Mouse (Mus musculus) MEL (cell line): ENCODE measurements at regions not wholly inside any gene's neighbourhood (a gene's known extent, or its start where the extent isn't known, plus 50 kb on each side); places are given as distances from the start of the nearest gene placed in this dataset.

ENCODE experiments used
- DNase-seq: peaks from one replicate; pipeline ENCODE4 v3.0.0; 2011; ENCODE audit warnings: low read depth, low spot score
- H3K27ac ChIP-seq: 2 replicates; pipeline ENCODE4 v1.5.1; 2012; ENCODE audit warnings: low read depth, mild to moderate bottlenecking, control low read depth, low read length, moderate library complexity; ENCODE audit not compliant: control insufficient read depth
- H3K27me3 ChIP-seq, 2 experiments: fragments of 150-350 bp in 1 of 2; sonication (generic) in 1 of 2; 2 replicates each; pipeline ENCODE4 v1.6.1; 2012; ENCODE audit warnings: low read length in 2 of 2, mild to moderate bottlenecking in 2 of 2, improper control_type of control experiment in 1 of 2, moderate library complexity in 1 of 2; ENCODE audit not compliant: insufficient read depth in 2 of 2, control insufficient read depth in 1 of 2
- H3K36me3 ChIP-seq, 2 experiments: 2 replicates each; pipeline ENCODE4 v1.6.1; 2012 to 2014; ENCODE audit warnings: low read length in 2 of 2, improper control_type of control experiment in 1 of 2, inconsistent platforms in 1 of 2, mild to moderate bottlenecking in 1 of 2; ENCODE audit not compliant: insufficient read depth in 2 of 2, control insufficient read depth in 1 of 2
- H3K4me1 ChIP-seq, 2 experiments: fragments of 150-350 bp in 1 of 2; sonication (generic) in 1 of 2; 2 replicates each; pipeline ENCODE4 v1.6.1; 2012; ENCODE audit warnings: low read length in 2 of 2, improper control_type of control experiment in 1 of 2, mild to moderate bottlenecking in 1 of 2; ENCODE audit not compliant: insufficient read depth in 2 of 2, control insufficient read depth in 1 of 2
- H3K4me3 ChIP-seq, 2 experiments: fragments of 150-350 bp in 1 of 2; sonication (generic) in 1 of 2; 2 replicates each; pipeline ENCODE4 v1.5.1; 2012; ENCODE audit warnings: low read depth in 2 of 2, low read length in 2 of 2, mild to moderate bottlenecking in 2 of 2, moderate library complexity in 2 of 2, control low read depth in 1 of 2, improper control_type of control experiment in 1 of 2; ENCODE audit not compliant: control insufficient read depth in 1 of 2, insufficient read depth in 1 of 2
- H3K79me2 ChIP-seq: 2 replicates; pipeline ENCODE4 v1.6.1; 2012; ENCODE audit warnings: mild to moderate bottlenecking, low read length, moderate library complexity; ENCODE audit not compliant: control insufficient read depth, poor library complexity, insufficient read depth
- H3K9ac ChIP-seq: 2 replicates; pipeline ENCODE4 v1.6.1; 2012; ENCODE audit warnings: low read depth, mild to moderate bottlenecking, control low read depth, low read length, moderate library complexity; ENCODE audit not compliant: control insufficient read depth, poor library complexity, severe bottlenecking
- H3K9me3 ChIP-seq: fragments of 150-350 bp; sonication (generic); replicated peaks from 2 replicates; pipeline ENCODE4 v1.6.1; 2012; ENCODE audit warnings: mild to moderate bottlenecking, low read length, improper control_type of control experiment, moderate library complexity; ENCODE audit not compliant: insufficient read depth
- CHD1 ChIP-seq: IDR thresholded peaks from 2 replicates; pipeline ENCODE4 v1.6.1; 2012; ENCODE audit warnings: low read depth, mild to moderate bottlenecking, inconsistent platforms, low read length, improper control_type of control experiment
- CHD2 ChIP-seq: IDR thresholded peaks from 2 replicates; pipeline ENCODE4 v1.6.1; 2011; ENCODE audit warnings: low read length, improper control_type of control experiment
- CTCF ChIP-seq, 3 experiments: IDR thresholded peaks in 2 of 3; conservative IDR thresholded peaks in 1 of 3; 2 replicates each; pipeline ENCODE4 v1.5.1; 2011 to 2012; ENCODE audit warnings: low read length in 3 of 3, low read depth in 2 of 3, mild to moderate bottlenecking in 2 of 3, improper control_type of control experiment in 1 of 3, inconsistent platforms in 1 of 3, mixed read lengths in 1 of 3, moderate library complexity in 1 of 3; ENCODE audit not compliant: control insufficient read depth in 1 of 3, insufficient read depth in 1 of 3, poor library complexity in 1 of 3, severe bottlenecking in 1 of 3
- ETS1 ChIP-seq: IDR thresholded peaks from 2 replicates; pipeline ENCODE4 v1.6.1; 2012; ENCODE audit warnings: low read depth, mild to moderate bottlenecking, inconsistent platforms, low read length, improper control_type of control experiment, moderate library complexity
- GABPA ChIP-seq: IDR thresholded peaks from 2 replicates; pipeline ENCODE4 v1.6.1; 2012; ENCODE audit warnings: low read depth, mild to moderate bottlenecking, inconsistent platforms, low read length, improper control_type of control experiment, moderate library complexity
- GATA1 ChIP-seq: IDR thresholded peaks from 2 replicates; pipeline ENCODE4 v1.6.1; 2011; ENCODE audit warnings: low read depth, low read length, improper control_type of control experiment
- HCFC1 ChIP-seq: IDR thresholded peaks from 2 replicates; pipeline ENCODE4 v1.6.1; 2012; ENCODE audit warnings: low read depth, mild to moderate bottlenecking, inconsistent platforms, low read length, improper control_type of control experiment, moderate library complexity
- KAT2A ChIP-seq: conservative IDR thresholded peaks from 2 replicates; pipeline ENCODE4 v1.6.1; 2012; ENCODE audit warnings: low read depth, low read length, improper control_type of control experiment, inconsistent platforms
- MAFK ChIP-seq: IDR thresholded peaks from 2 replicates; pipeline ENCODE4 v1.6.1; 2011; ENCODE audit warnings: low read depth, mild to moderate bottlenecking, low read length, improper control_type of control experiment, borderline replicate concordance
- MEF2A ChIP-seq: IDR thresholded peaks from 2 replicates; pipeline ENCODE4 v1.6.1; 2014; ENCODE audit warnings: low read depth, mild to moderate bottlenecking, inconsistent platforms, low read length, improper control_type of control experiment; ENCODE audit not compliant: poor library complexity, insufficient replicate concordance, severe bottlenecking; ENCODE audit errors: extremely low read depth
- MXI1 ChIP-seq: IDR thresholded peaks from 2 replicates; pipeline ENCODE4 v1.6.1; 2011; ENCODE audit warnings: mild to moderate bottlenecking, low read depth, low read length, improper control_type of control experiment
- MYB ChIP-seq: IDR thresholded peaks from 2 replicates; pipeline ENCODE4 v1.6.1; 2011; ENCODE audit warnings: mild to moderate bottlenecking, low read depth, low read length, improper control_type of control experiment
- MYC ChIP-seq: IDR thresholded peaks from 2 replicates; pipeline ENCODE4 v1.6.1; 2011; ENCODE audit warnings: low read depth, mild to moderate bottlenecking, low read length, improper control_type of control experiment, moderate library complexity
- POLR2A ChIP-seq, 2 experiments: IDR thresholded peaks; 2 replicates each; pipeline ENCODE4 v1.6.1; 2011 to 2012; ENCODE audit warnings: low read length in 2 of 2, mild to moderate bottlenecking in 2 of 2, control low read depth in 1 of 2, improper control_type of control experiment in 1 of 2, low read depth in 1 of 2, moderate library complexity in 1 of 2; ENCODE audit not compliant: control insufficient read depth in 1 of 2, insufficient read depth in 1 of 2, poor library complexity in 1 of 2
- POLR2AphosphoS5 ChIP-seq: IDR thresholded peaks from 2 replicates; pipeline ENCODE4 v1.6.1; 2012; ENCODE audit warnings: low read depth, borderline replicate concordance, mild to moderate bottlenecking, inconsistent platforms, low read length, moderate library complexity, mixed read lengths
- RCOR1 ChIP-seq: IDR thresholded peaks from 2 replicates; pipeline ENCODE4 v1.6.1; 2012; ENCODE audit warnings: low read depth, mild to moderate bottlenecking, inconsistent platforms, low read length, improper control_type of control experiment
- SIN3A ChIP-seq: IDR thresholded peaks from 2 replicates; pipeline ENCODE4 v1.6.1; 2012; ENCODE audit warnings: low read length, improper control_type of control experiment, inconsistent platforms
- SMC3 ChIP-seq: IDR thresholded peaks from 2 replicates; pipeline ENCODE4 v1.6.1; 2011; ENCODE audit warnings: low read depth, low read length, improper control_type of control experiment
- TAL1 ChIP-seq: IDR thresholded peaks from 2 replicates; pipeline ENCODE4 v1.6.1; 2012; ENCODE audit warnings: mild to moderate bottlenecking, inconsistent platforms, low read length, moderate library complexity, mixed read lengths
- TCF12 ChIP-seq: IDR thresholded peaks from 2 replicates; pipeline ENCODE4 v1.6.1; 2014; ENCODE audit warnings: low read depth, mild to moderate bottlenecking, inconsistent platforms, low read length, improper control_type of control experiment, moderate library complexity
- UBTF ChIP-seq: IDR thresholded peaks from 2 replicates; pipeline ENCODE4 v1.6.1; 2012; ENCODE audit warnings: low read depth, mild to moderate bottlenecking, inconsistent platforms, low read length, improper control_type of control experiment, moderate library complexity, borderline replicate concordance; ENCODE audit not compliant: insufficient read depth
- USF1 ChIP-seq: IDR thresholded peaks from 2 replicates; pipeline ENCODE4 v1.6.1; 2014; ENCODE audit warnings: low read depth, mild to moderate bottlenecking, inconsistent platforms, low read length, improper control_type of control experiment, moderate library complexity
- USF2 ChIP-seq, 2 experiments: IDR thresholded peaks; 2 replicates each; pipeline ENCODE4 v1.6.1; 2011 to 2012; ENCODE audit warnings: improper control_type of control experiment in 2 of 2, low read length in 2 of 2, borderline replicate concordance in 1 of 2, inconsistent platforms in 1 of 2, low read depth in 1 of 2, mild to moderate bottlenecking in 1 of 2; ENCODE audit not compliant: insufficient read depth in 1 of 2
- ZC3H11A ChIP-seq: IDR thresholded peaks from 2 replicates; pipeline ENCODE4 v1.6.1; 2012; ENCODE audit warnings: low read depth, mild to moderate bottlenecking, inconsistent platforms, low read length, improper control_type of control experiment

GRCm38 (mm10) chr16:20800038-20800437 lies 65.7 kb upstream of the Thpo start:
- DNase-seq, result no peak
- H3K27ac ChIP-seq, result no peak overlapping the region
- no peak overlapping the region for H3K4me3 ChIP-seq
- H3K27me3 ChIP-seq, result peaks cover 8 to 15% of the 10 kb centered on the region in 2 experiments
- H3K9me3 ChIP-seq, result no peaks in the 10 kb centered on the region
- no peak for TF ChIP-seq CHD2
- TF ChIP-seq SMC3, result no peak
- TF ChIP-seq POLR2A (IDR thresholded peaks at IDR 0.05; ENCODE audit: control insufficient read depth in 1 of 2, insufficient read depth in 1 of 2, low read depth in 1 of 2, low read length in 2 of 2, poor library complexity in 1 of 2), result no peak
- TF ChIP-seq UBTF, result no peak
- no peak for TF ChIP-seq ETS1
- no peak for TF ChIP-seq HCFC1
- TF ChIP-seq KAT2A, result no peak
- TF ChIP-seq RCOR1, result no peak
- no peak for TF ChIP-seq GABPA
- no peak for TF ChIP-seq USF1
- no peak for TF ChIP-seq MYB
- no peak for TF ChIP-seq MEF2A
- TF ChIP-seq CTCF (IDR thresholded peaks at IDR 0.05 in 2 of 3, conservative IDR thresholded peaks at IDR 0.05 in 1 of 3; ENCODE audit: control insufficient read depth in 1 of 3, insufficient read depth in 1 of 3, low read depth in 2 of 3, low read length in 3 of 3, poor library complexity in 1 of 3, severe bottlenecking in 1 of 3), result no peak
- TF ChIP-seq TAL1, result no peak
- TF ChIP-seq CHD1, result no peak
- TF ChIP-seq MAFK, result no peak
- no peak for TF ChIP-seq SIN3A
- TF ChIP-seq, all 39 proteins: peak for 0
- Histone ChIP-seq H3K4me1 (peaks cover 8 to 19% of the 10 kb centered on the region in 2 experiments), H3K9ac (no peak overlapping the region), H3K79me2 (no peaks in the 10 kb centered on the region), H3K36me3 (peaks cover 0 to 15% of the 10 kb centered on the region in 2 experiments; a peak in 2 of 4 replicates)

DNA sequence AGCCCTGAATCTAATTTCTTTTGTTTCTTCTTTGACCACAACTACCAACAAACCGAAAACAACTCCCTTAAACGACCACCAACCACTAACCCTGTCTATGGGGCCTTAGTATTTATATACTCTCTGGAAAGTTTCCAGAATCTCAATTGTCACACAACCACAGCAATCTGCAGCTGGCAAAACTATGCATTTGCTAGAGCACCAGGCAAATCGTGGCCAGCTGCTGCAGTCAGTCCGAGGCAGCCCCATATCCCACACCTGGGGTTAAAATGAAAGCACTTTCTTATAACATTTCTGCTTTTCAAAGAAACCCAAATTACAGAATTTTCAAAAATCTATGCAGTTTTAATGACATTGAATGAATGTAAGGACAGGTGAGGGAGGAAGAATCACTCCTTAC lies 63.8 kb upstream of the Thpo start:
- Histone ChIP-seq H3K9ac (no peak overlapping the region), H3K79me2 (no peaks in the 10 kb centered on the region)

More for the DNA sequence above, 63.8 kb upstream of the Thpo start:
- Histone ChIP-seq H3K9me3 (no peaks in the 10 kb centered on the region), H3K4me1 (peaks cover 2 to 5% of the 10 kb centered on the region in 2 experiments), H3K27me3 (peaks cover 9 to 19% of the 10 kb centered on the region in 2 experiments), H3K27ac (no peak overlapping the region), H3K36me3 (peaks cover 0 to 2% of the 10 kb centered on the region in 2 experiments; a peak in 1 of 4 replicates), H3K4me3 (no peak overlapping the region)
- TF ChIP-seq CHD2 (no peak), TCF12 (no peak), ZC3H11A (no peak), RCOR1 (no peak), MYC (no peak), UBTF (no peak), GATA1 (no peak), ETS1 (no peak), POLR2AphosphoS5 (no peak), HCFC1 (no peak), MXI1 (no peak), USF2 (IDR thresholded peaks at IDR 0.05; ENCODE audit: borderline replicate concordance in 1 of 2, insufficient read depth in 1 of 2, low read depth in 1 of 2, low read length in 2 of 2) (no peak), GABPA (no peak)
- DNase-seq, result no peak
